Mouse (Mus musculus) olfactory bulb, adult 2 months (tissue): Measurements from ENCODE around the gene Os9.

ENCODE experiments used
- CTCF ChIP-seq: fragments of 200-500 bp; IDR thresholded peaks from 2 replicates; pipeline ENCODE4 v1.5.1; 2012; ENCODE audit warnings: low read depth, mild to moderate bottlenecking, low read length, moderate library complexity; ENCODE audit not compliant: insufficient read depth
- POLR2A ChIP-seq: fragments of 200-500 bp; IDR thresholded peaks from 2 replicates; pipeline ENCODE4 v1.6.1; 2012; ENCODE audit warnings: mild to moderate bottlenecking, low read depth, low read length, moderate library complexity; ENCODE audit not compliant: insufficient read depth

DNA sequence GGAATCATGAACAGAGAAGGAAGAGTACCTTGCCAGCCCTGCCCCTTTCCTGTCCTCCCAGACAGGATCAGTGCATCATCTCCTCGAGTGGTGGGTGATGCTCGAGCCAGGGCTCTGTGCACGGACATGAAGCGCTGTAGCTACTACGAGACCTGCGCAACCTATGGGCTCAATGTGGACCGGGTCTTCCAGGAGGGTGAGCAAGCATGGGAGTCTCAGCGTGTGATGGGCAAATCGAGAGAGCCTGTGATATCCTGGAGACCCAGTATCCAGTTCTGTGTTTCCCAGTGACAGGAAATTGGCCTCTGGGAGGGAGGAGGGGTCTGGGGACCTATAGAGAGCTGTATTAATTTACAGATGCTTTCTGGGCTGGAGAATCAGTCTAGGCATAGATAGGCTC is 35.9 kb downstream of the Os9 start:
- no peak for TF ChIP-seq POLR2A
- TF ChIP-seq CTCF: no peak
